Mouse (Mus musculus): ENCODE measurements around the gene Rsph1.

DNA sequence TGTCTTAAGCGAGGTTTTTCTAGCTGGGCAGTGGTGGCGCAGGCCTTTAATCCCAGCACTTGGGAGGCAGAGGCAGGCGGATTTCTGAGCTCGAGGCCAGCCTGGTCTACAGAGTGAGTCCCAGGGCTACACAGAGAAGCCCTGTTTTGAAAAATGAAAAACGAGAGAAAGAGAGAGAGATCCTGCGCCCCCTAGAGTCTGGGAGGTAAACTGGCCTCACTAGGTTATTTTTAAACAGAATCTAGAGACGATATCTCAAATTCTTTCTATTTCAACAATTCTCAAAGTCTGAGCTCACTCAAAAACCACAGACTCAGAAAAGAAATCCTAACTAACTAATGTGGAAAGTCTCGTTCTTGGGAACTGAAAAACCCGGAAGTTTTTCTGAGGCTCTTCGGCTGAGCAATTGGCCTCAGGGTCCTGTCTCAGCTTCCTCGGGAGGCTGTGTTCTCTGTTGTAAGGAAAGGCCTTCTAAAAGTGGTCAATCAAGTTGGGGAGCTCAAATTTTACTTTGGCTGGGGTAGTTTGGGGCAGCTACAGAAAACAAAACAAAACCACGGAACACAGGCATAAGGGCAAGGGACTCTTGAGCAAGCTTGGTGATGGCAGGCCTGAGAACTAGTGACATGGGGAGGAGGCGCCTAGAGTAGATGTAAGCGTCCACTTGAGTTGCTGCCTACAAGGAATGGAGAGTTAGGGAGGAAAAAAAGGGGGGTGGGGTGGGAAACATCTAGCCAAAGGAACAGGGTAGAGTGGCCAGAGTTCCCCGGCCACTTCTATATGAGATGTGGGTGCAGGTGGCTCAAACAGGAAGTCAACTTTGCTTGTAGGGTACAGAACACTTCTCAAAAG is 17.4 kb upstream of the Rsph1 start:
- TF ChIP-seq POLR2A (IDR thresholded peaks at IDR 0.05; ENCODE audit: borderline replicate concordance, low read depth, low read length) (no peak), CTCF (IDR thresholded peaks at IDR 0.05; ENCODE audit: low read depth, low read length) (no peak)
